Mouse (Mus musculus): Measurements from ENCODE around the gene Snrnp35.
"Not testable (repeated sequence)": the region's sequence is repeated elsewhere in the genome, so short reads cannot be mapped to it uniquely, and the experiment has no call there.

Snrnp35 gene

GRCm38 (mm10) chr5:124482966-124483654, at the start of gene Snrnp35:
Snrnp35 (plus strand) TSS chr5:124483134.
- DNase-seq (ENCODE audit: low spot score in 2 of 2), result peak; percentile 89 to 90

GRCm38 (mm10) chr5:124438229-124438628, 44.7 kb upstream of the Snrnp35 start:
- no peak for DNase-seq (ENCODE audit: low spot score in 2 of 2)

- no peak for DNase-seq (ENCODE audit: low spot score in 2 of 2)
Measured at GRCm38 (mm10) chr5:124438746-124439145, 44.2 kb upstream of the Snrnp35 start.

GRCm38 (mm10) chr5:124439447-124440093, 43.4 kb upstream of the Snrnp35 start, which contains the start of gene Kmt5a:
Kmt5a (plus strand) TSS chr5:124439930.
- peak; percentile 91 to 97 for DNase-seq (ENCODE audit: low spot score in 2 of 2)

- no peak for DNase-seq (ENCODE audit: low spot score in 2 of 2)
Measured at GRCm38 (mm10) chr5:124440094-124440701, 42.7 kb upstream of the Snrnp35 start.

GRCm38 (mm10) chr5:124442628-124443027, 40.3 kb upstream of the Snrnp35 start:
- no peak for DNase-seq (ENCODE audit: low spot score in 2 of 2)

- no peak for DNase-seq (ENCODE audit: low spot score in 2 of 2)
Measured at GRCm38 (mm10) chr5:124444208-124444607, 38.7 kb upstream of the Snrnp35 start.

GRCm38 (mm10) chr5:124444661-124445561, 38.0 kb upstream of the Snrnp35 start:
- peak; percentile 67 to 78 for DNase-seq (ENCODE audit: low spot score in 2 of 2)

GRCm38 (mm10) chr5:124445621-124446293, 37.2 kb upstream of the Snrnp35 start:
- no peak for DNase-seq (ENCODE audit: low spot score in 2 of 2)

GRCm38 (mm10) chr5:124446301-124446881, 36.5 kb upstream of the Snrnp35 start:
- no peak for DNase-seq (ENCODE audit: low spot score in 2 of 2)

GRCm38 (mm10) chr5:124449494-124449893, 33.4 kb upstream of the Snrnp35 start:
- no peak for DNase-seq (ENCODE audit: low spot score in 2 of 2)

GRCm38 (mm10) chr5:124450051-124450450, 32.9 kb upstream of the Snrnp35 start:
- no peak for DNase-seq (ENCODE audit: low spot score in 2 of 2)

- no peak for DNase-seq (ENCODE audit: low spot score in 2 of 2)
Measured at GRCm38 (mm10) chr5:124450641-124451340, 32.1 kb upstream of the Snrnp35 start.

- DNase-seq (ENCODE audit: low spot score in 2 of 2), result peak; percentile 55 to 81
Measured at GRCm38 (mm10) chr5:124452494-124453228, 30.3 kb upstream of the Snrnp35 start.

- DNase-seq (ENCODE audit: low spot score in 2 of 2), result peak in 1 of 2 experiments; percentile 75
Measured at GRCm38 (mm10) chr5:124453339-124454081, 29.4 kb upstream of the Snrnp35 start.

GRCm38 (mm10) chr5:124454082-124454419, 28.9 kb upstream of the Snrnp35 start:
- DNase-seq (ENCODE audit: low spot score in 2 of 2), result no peak

GRCm38 (mm10) chr5:124456762-124457161, 26.2 kb upstream of the Snrnp35 start:
- no peak for DNase-seq (ENCODE audit: low spot score in 2 of 2)

- DNase-seq (ENCODE audit: low spot score in 2 of 2), result not testable (repeated sequence)
Measured at GRCm38 (mm10) chr5:124460922-124461321, 22.0 kb upstream of the Snrnp35 start.

Data from frontal cortex, postnatal 36 days (tissue).